Mouse (Mus musculus): ENCODE measurements around the gene Slc18b1. TPM values are rescaled to one million over a fixed set of nuclear protein-coding genes. Genes with fewer than 3 reads are reported as not detected.
A peak's percentile ranks its signal among the peaks of the same experiment; 100 is the strongest.

Gene Slc18b1
- total RNA-seq, 1 experiment from 2014 or later, result not detected

DNA sequence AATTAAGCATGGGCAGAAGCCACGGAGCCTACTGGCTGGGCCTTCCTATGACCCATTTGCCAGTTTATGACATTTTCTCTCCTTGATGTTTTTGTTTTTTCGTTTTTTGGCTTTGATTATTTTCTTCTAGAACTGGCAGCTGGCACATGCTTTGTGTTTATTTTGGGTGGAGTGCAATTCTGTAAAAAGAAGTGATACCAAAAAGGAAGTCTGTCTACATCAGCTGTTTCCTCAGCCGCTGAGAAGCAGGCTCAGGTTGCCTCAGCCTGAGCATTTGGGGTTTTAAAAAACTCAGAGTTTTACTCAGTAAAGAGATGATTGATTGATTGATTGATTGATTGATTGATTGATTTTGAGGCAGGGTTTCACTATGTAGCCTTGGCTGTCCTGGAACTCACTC, 6.1 kb downstream of the Slc18b1 start:
- no peak for ATAC-seq (ENCODE audit: extremely low read depth, insufficient number of reproducible peaks, low FRiP score, poor library complexity, severe bottlenecking)

GRCm38 (mm10) chr10:23804665-23805064, 7.9 kb downstream of the Slc18b1 start:
- no peak for ATAC-seq (ENCODE audit: extremely low read depth, insufficient number of reproducible peaks, low FRiP score, poor library complexity, severe bottlenecking)

- no peak for ATAC-seq (ENCODE audit: extremely low read depth, insufficient number of reproducible peaks, low FRiP score, poor library complexity, severe bottlenecking)
Measured at GRCm38 (mm10) chr10:23806201-23806600, 9.4 kb downstream of the Slc18b1 start.

GRCm38 (mm10) chr10:23811635-23812437, 15.1 kb downstream of the Slc18b1 start:
- ATAC-seq (ENCODE audit: extremely low read depth, insufficient number of reproducible peaks, low FRiP score, poor library complexity, severe bottlenecking), result peak; percentile 86

GRCm38 (mm10) chr10:23812438-23812759, 15.6 kb downstream of the Slc18b1 start:
- no peak for ATAC-seq (ENCODE audit: extremely low read depth, insufficient number of reproducible peaks, low FRiP score, poor library complexity, severe bottlenecking)

- ATAC-seq (ENCODE audit: extremely low read depth, insufficient number of reproducible peaks, low FRiP score, poor library complexity, severe bottlenecking), result no peak
Measured at GRCm38 (mm10) chr10:23812852-23813766, 16.3 kb downstream of the Slc18b1 start.

GRCm38 (mm10) chr10:23815168-23815567, 18.4 kb downstream of the Slc18b1 start:
- ATAC-seq (ENCODE audit: extremely low read depth, insufficient number of reproducible peaks, low FRiP score, poor library complexity, severe bottlenecking), result peak; percentile 77

DNA sequence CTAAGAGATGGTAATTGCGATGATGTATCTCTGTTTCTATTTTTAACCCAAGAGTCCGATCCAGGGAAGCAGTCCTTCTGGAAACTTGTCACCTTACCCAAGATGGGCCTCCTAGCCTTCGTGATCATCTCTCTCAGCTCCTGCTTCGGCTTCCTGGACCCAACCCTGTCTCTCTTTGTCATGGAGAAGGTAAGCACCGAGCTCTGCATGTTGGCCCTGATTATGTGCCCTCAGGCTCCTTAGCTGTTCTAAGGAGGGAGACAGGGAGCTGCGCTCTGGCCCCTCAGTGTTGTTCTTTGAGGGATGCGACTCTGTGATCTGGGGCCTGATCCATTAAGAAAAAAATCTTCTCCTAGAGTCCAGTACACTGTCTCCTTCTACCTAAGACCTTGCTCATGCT, 19.5 kb downstream of the Slc18b1 start:
- no peak for ATAC-seq (ENCODE audit: extremely low read depth, insufficient number of reproducible peaks, low FRiP score, poor library complexity, severe bottlenecking)

DNA sequence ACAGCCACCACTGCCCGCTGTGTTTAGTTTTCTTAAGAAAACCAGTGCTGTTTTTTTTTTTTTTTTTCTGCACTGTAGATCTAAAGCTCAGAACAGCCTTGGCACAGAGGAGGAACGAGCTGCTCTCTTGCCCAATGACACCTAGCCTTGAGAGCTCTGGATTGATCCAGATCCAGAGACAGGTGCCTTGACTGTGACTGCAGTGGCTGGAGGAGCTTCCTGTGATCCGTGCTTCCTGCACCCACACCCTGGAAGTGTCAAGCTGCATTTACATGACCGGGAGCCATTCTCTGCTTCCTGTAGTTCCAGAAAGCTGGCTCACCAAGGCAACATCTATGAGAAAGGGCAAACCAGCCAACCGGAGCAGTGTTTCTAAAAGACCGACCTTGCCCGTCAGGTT, 29.7 kb downstream of the Slc18b1 start:
- ATAC-seq (ENCODE audit: extremely low read depth, insufficient number of reproducible peaks, low FRiP score, poor library complexity, severe bottlenecking), result no peak

- ATAC-seq (ENCODE audit: extremely low read depth, insufficient number of reproducible peaks, low FRiP score, poor library complexity, severe bottlenecking), result no peak
Measured at GRCm38 (mm10) chr10:23836003-23836964, 39.5 kb downstream of the Slc18b1 start.

DNA sequence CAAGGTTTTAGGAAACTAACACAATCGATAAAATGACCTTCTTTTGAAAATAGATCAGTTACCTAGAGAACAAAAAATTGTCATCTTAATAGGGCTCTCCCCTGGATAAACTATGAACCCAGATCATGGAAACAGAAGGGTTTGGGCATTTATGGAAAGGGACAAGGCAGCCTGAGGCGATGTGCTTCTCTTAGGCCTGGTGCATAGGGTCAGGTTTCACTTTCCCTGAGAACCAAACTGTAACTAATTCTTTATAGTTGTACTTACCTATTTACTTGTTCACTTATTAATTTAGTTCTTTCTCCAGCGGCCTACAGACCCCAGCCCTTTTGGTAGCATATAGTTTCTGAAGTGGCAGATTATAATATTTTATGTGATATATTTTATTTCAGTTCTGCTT, 40.3 kb downstream of the Slc18b1 start:
- ATAC-seq (ENCODE audit: extremely low read depth, insufficient number of reproducible peaks, low FRiP score, poor library complexity, severe bottlenecking), result no peak

DNA sequence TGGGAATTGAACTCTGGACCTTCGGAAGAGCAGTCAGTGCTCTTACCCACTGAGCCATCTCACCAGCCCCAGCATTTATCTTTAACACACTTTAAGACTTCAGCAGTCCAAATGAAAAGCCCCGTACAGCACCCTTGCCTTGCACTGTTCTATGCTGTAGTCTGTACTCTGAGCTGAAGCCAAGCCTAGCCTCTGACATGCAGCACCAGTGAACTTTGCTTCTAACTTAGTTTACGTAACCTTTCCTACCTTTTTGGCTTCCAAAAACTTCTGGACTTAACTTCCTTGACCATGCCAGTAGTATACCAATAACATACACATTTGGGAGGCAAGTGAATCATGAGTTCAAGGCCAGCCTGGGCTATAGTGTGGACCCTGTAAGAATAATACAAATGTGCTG, 42.1 kb downstream of the Slc18b1 start:
- no peak for ATAC-seq (ENCODE audit: extremely low read depth, insufficient number of reproducible peaks, low FRiP score, poor library complexity, severe bottlenecking)

- ATAC-seq (ENCODE audit: extremely low read depth, insufficient number of reproducible peaks, low FRiP score, poor library complexity, severe bottlenecking), result no peak
Measured at GRCm38 (mm10) chr10:23839368-23839767, 42.6 kb downstream of the Slc18b1 start.

DNA sequence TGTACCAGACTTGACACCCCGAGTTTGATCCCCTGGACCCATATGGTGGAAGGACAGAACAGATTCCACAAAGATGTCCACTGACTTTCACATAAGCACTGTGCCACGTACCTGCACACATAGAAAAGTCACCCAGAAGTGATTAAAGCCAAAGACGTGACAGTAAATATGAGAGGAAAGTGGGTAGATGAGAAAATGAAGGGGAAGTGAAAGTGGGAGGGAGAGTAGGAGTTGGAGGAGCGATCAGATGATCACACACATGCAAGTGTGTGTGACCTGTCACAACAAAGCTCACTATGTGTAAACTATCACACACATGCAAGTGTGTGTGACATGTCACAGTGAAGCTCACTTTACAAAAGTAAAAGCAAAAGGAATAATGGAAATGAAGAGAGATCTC, 43.7 kb downstream of the Slc18b1 start:
- 0 out of 2 replicates have a peak, but pooled peaks have one; percentile 33 for ATAC-seq (ENCODE audit: extremely low read depth, insufficient number of reproducible peaks, low FRiP score, poor library complexity, severe bottlenecking)

DNA sequence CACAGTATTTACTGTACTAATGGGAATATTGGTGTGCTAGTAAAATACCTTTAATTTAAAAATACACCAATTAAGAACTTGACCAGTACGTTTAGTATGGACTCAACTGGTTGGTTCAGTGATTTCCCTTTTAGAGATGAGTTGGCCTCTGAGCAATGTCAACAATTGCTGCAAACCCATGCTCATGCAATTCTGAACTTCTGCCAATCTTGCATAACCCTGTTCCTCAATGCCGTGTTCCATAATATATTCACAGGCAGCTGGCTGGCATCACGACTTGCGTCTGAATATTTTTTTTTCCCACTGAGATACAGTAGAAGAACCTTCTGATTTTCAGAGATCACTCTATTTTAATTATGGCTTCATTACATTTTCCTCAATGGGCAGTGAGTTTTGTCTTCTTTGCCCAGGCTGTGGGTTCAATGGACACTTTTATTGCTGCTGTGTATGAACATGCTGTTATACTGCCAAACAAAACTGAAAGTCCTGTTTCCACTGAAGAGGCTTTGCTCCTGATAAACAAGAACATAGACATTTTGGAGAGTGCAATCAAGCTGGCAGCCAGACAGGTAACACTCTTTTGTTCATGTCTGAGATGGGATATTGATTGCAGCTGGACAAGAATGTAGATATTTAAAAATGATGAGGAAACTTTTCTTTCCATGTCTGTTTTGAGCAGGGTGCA, 54.6 kb downstream of the Slc18b1 start, which contains the start of gene Vnn3:
Gene Vnn3 (plus strand): TSS at position 235 of the 685 bp plus-strand sequence.
- peak; percentile 82 for ATAC-seq (ENCODE audit: extremely low read depth, insufficient number of reproducible peaks, low FRiP score, poor library complexity, severe bottlenecking)

DNA sequence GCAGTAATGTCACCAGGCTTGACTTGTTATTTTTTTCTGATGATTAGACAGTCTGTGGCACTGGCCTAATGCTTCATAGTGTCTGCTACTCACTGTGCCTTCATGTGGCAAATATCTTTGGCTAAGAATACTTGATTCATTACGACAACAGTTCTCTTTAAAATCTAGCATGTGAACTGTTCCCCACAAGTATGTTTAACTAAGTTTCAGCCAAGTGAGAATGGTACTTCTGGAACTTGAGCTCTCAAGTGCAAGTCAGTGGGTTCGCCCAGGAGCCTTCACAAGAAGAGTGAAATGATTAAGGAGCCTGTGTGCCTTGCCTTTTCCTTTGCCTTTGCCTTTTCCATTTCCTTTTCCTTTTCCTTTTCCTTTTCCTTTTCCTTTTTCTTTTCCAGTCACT, 55.3 kb downstream of the Slc18b1 start:
- no peak for ATAC-seq (ENCODE audit: extremely low read depth, insufficient number of reproducible peaks, low FRiP score, poor library complexity, severe bottlenecking)

DNA sequence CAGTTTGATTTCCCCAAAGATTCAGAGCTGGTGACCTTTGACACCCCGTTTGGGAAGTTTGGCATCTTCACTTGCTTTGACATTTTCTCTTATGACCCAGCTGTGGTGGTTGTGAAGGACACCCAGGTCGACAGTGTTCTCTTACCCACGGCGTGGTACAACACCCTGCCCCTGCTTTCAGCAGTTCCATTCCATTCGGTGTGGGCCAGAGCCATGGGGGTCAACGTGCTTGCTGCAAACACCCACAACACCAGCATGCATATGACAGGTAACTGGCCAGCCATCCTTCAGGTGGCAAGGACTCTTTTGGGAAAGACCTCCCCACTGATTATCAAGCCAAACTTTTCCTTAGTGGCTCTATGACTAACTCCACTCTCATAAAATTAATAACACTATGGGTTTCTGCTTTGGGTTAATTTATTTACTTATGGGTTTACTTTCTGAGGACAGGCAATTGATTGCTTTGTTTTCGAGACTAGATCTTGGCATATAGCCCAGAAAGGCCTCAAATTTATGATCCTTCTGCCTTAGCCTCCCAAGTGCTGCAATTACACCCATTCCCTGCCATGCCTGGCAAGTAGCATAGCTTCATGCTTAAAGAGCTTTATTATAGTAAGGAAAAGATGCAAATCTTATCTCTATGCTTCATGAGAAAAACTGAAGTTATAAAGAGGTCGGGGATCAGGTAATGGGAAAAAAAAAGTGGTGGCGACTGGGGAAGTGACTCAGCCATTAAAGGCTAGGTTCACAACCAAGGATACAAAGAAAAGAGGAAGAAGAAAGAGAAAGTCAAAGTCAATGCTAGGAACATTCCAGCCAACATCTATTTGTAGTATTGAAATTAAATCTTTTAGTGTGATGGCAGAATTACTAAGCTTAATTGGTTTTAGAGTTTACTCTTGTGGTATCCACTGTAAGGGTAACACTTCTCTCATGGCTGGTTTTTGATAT, 67.9 kb downstream of the Slc18b1 start:
- 0 out of 2 replicates have a peak, but pooled peaks have one; percentile 46 for ATAC-seq (ENCODE audit: extremely low read depth, insufficient number of reproducible peaks, low FRiP score, poor library complexity, severe bottlenecking)
